In the genomic region with DNA sequence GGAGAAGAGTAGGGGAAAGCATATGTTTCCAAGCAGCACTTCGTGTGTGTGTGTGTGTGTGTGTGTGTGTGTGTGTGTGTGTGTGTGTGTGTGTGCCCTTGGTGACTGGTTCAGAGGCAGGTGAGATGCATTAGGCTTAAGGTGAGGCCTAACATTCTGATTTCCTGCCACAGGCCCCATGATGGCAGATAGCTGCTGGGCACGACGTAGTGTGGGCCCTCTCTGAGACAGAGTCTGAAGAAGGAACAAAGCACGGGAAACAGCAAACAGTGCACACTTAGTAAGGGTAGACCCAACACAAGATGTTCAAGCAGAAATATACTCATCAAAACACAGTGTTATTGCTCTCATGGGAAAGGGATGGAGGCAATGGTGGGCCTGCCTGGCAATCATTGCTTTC, we compare ENCODE assay signal across 18 mouse cellular contexts.
"Had no signal": no experiment of that assay in that cellular context is flagged by ENCODE, and none has a peak within 500 bp of the region (broad histone marks: within the 10 kb centered on the region; RNA-seq: fewer than 3 reads in every experiment).

No protein-coding gene starts in this region.

- H3K27me3 ChIP-seq: megakaryocyte, embryonic 14.5 days; midbrain, embryonic 12.5 days; midbrain, embryonic 15.5 days; neural tube, embryonic 13.5 days; neural tube, embryonic 15.5 days had no signal

- H3K9ac ChIP-seq: liver, embryonic 14.5 days; lung, embryonic 14.5 days; midbrain, embryonic 12.5 days; midbrain, embryonic 15.5 days; neural tube, embryonic 13.5 days; neural tube, embryonic 15.5 days had no signal

- H3K36me3 ChIP-seq: midbrain, embryonic 12.5 days; midbrain, embryonic 15.5 days; neural tube, embryonic 13.5 days; neural tube, embryonic 15.5 days had no signal

- DNase-seq: lung, adult 18-20 months; lung, embryonic 14.5 days; lung, postnatal 10 days; lung, postnatal 4 days; retina, postnatal 1 day; right cerebral cortex, adult 18-20 months; right cerebral cortex, postnatal 25 days; right cerebral cortex, postnatal 4 days; spleen, adult 18-20 months; thymus, adult 2 months; thymus, postnatal 25 days; thymus, postnatal 4 days had no signal

- H3K4me2 ChIP-seq: lung, embryonic 14.5 days; midbrain, embryonic 12.5 days; midbrain, embryonic 15.5 days; neural tube, embryonic 13.5 days; neural tube, embryonic 15.5 days had no signal

- H3K4me3 ChIP-seq: megakaryocyte, embryonic 14.5 days; midbrain, embryonic 12.5 days; midbrain, embryonic 15.5 days; neural tube, embryonic 13.5 days; neural tube, embryonic 15.5 days had no signal

- H3K4me1 ChIP-seq: megakaryocyte, embryonic 14.5 days; midbrain, embryonic 12.5 days; midbrain, embryonic 15.5 days; neural tube, embryonic 13.5 days; neural tube, embryonic 15.5 days had no signal

- ATAC-seq: midbrain, embryonic 15.5 days had no signal

- H3K9me3 ChIP-seq: megakaryocyte, embryonic 14.5 days; midbrain, embryonic 12.5 days; midbrain, embryonic 15.5 days; neural tube, embryonic 13.5 days; neural tube, embryonic 15.5 days had no signal

- H3K27ac ChIP-seq: liver, embryonic 14.5 days; midbrain, embryonic 12.5 days; midbrain, embryonic 15.5 days; neural tube, embryonic 13.5 days; neural tube, embryonic 15.5 days had no signal
